Mouse (Mus musculus) gastrocnemius, postnatal 4 days (tissue): Measurements from ENCODE around the gene Sfxn3. TPM values are rescaled to one million over a fixed set of nuclear protein-coding genes. Genes with fewer than 3 reads are reported as not detected.

Experiments used
- total RNA-seq, 2 experiments: library from RNA; stranded (reverse); gene quantifications; 2 replicates each; pipeline ENCODE4 v1.2.3; 2021

The Sfxn3 gene
- total RNA-seq, 2 experiments from 2014 or later, result 24.1 to 25.2 TPM

Other genes with a start within 250 kb of the Sfxn3 start
- gene Slf2, start 116.4 kb upstream of the Sfxn3 start, total RNA-seq, result 10 to 100 TPM; 46.8 to 52.4 TPM
- 1 to 10 TPM; 2.5 to 3.4 TPM for gene Sema4g, start 58.4 kb upstream of the Sfxn3 start, total RNA-seq
- 10 to 100 TPM; 14.6 to 14.9 TPM for gene Twnk, start 41.8 kb upstream of the Sfxn3 start, total RNA-seq
- gene Mrpl43, start 41.1 kb upstream of the Sfxn3 start, total RNA-seq, result 10 to 100 TPM; 34.8 to 37.5 TPM
- gene Lzts2, start 33.1 kb upstream of the Sfxn3 start, total RNA-seq, result 10 to 100 TPM; 58.5 to 59.4 TPM
- gene Pdzd7, start 1.8 kb upstream of the Sfxn3 start, total RNA-seq, result 1 to 10 TPM; 1.2 to 2.0 TPM
- 1 to 10 TPM; 8.0 to 8.9 TPM for gene Kazald1, start 27.7 kb downstream of the Sfxn3 start, total RNA-seq
- under 1 TPM in 1 of 2 experiments, not detected in 1; 0.31 TPM for gene Tlx1, start 103.2 kb downstream of the Sfxn3 start, total RNA-seq
- gene Lbx1, start 188.3 kb downstream of the Sfxn3 start, total RNA-seq, result 10 to 100 TPM; 24.2 to 26.0 TPM